Mouse (Mus musculus): ENCODE results near the gene P2rx1.
A peak's percentile ranks its signal among the peaks of the same experiment; 100 is the strongest.

P2rx1 gene

GRCm38 (mm10) chr11:73020953-73021800 lies 22.3 kb downstream of the P2rx1 start:
- DNase-seq (ENCODE audit: low read depth, low spot score), result no peak

- no peak for DNase-seq (ENCODE audit: low read depth, low spot score)
Observed at GRCm38 (mm10) chr11:73023099-73023498, 24.2 kb downstream of the P2rx1 start.

GRCm38 (mm10) chr11:73023827-73024226 lies 24.9 kb downstream of the P2rx1 start:
- no peak for DNase-seq (ENCODE audit: low read depth, low spot score)

- DNase-seq (ENCODE audit: low read depth, low spot score), result no peak
Observed at GRCm38 (mm10) chr11:73024236-73024904, 25.5 kb downstream of the P2rx1 start.

GRCm38 (mm10) chr11:73026961-73027360 lies 28.1 kb downstream of the P2rx1 start:
- peak; percentile 85 for DNase-seq (ENCODE audit: low read depth, low spot score)

GRCm38 (mm10) chr11:73030821-73031498 lies 32.1 kb downstream of the P2rx1 start:
- peak; percentile 89 for DNase-seq (ENCODE audit: low read depth, low spot score)

GRCm38 (mm10) chr11:73031536-73031935 lies 32.6 kb downstream of the P2rx1 start:
- no peak for DNase-seq (ENCODE audit: low read depth, low spot score)

GRCm38 (mm10) chr11:73036077-73036476 lies 37.2 kb downstream of the P2rx1 start:
- DNase-seq (ENCODE audit: low read depth, low spot score), result no peak

- peak; percentile 92 for DNase-seq (ENCODE audit: low read depth, low spot score)
Observed at GRCm38 (mm10) chr11:73036889-73037288, 38.0 kb downstream of the P2rx1 start.

GRCm38 (mm10) chr11:73037691-73038090 lies 38.8 kb downstream of the P2rx1 start:
- no peak for DNase-seq (ENCODE audit: low read depth, low spot score)

- peak; percentile 70 for DNase-seq (ENCODE audit: low read depth, low spot score)
Observed at GRCm38 (mm10) chr11:73039102-73039799, 40.3 kb downstream of the P2rx1 start.

- peak; percentile 19 for DNase-seq (ENCODE audit: low read depth, low spot score)
Observed at GRCm38 (mm10) chr11:73044229-73044755, 45.4 kb downstream of the P2rx1 start.

GRCm38 (mm10) chr11:73044789-73045188 lies 45.9 kb downstream of the P2rx1 start:
- peak; percentile 77 for DNase-seq (ENCODE audit: low read depth, low spot score)

GRCm38 (mm10) chr11:73047542-73047996 lies 48.7 kb downstream of the P2rx1 start, which contains the start of gene Ncbp3:
Gene Ncbp3, plus strand, starts transcription at chr11:73047783.
- DNase-seq (ENCODE audit: low read depth, low spot score), result peak; percentile 98

GRCm38 (mm10) chr11:73048030-73048876 lies 49.4 kb downstream of the P2rx1 start:
- DNase-seq (ENCODE audit: low read depth, low spot score), result no peak

GRCm38 (mm10) chr11:73049335-73049734 lies 50.4 kb downstream of the P2rx1 start:
- DNase-seq (ENCODE audit: low read depth, low spot score), result peak; percentile 85

GRCm38 (mm10) chr11:73052795-73053194 lies 53.9 kb downstream of the P2rx1 start:
- DNase-seq (ENCODE audit: low read depth, low spot score), result no peak

GRCm38 (mm10) chr11:73057701-73058100 lies 58.8 kb downstream of the P2rx1 start:
- DNase-seq (ENCODE audit: low read depth, low spot score), result no peak

GRCm38 (mm10) chr11:73059630-73060029 lies 60.7 kb downstream of the P2rx1 start:
- no peak for DNase-seq (ENCODE audit: low read depth, low spot score)

GRCm38 (mm10) chr11:73061413-73061812 lies 62.5 kb downstream of the P2rx1 start:
- DNase-seq (ENCODE audit: low read depth, low spot score), result no peak
